Mouse (Mus musculus) olfactory bulb, adult 2 months (tissue): ENCODE measurements around the gene Fcrlb.

ENCODE experiments used
- CTCF ChIP-seq: fragments of 200-500 bp; IDR thresholded peaks from 2 replicates; pipeline ENCODE4 v1.5.1; 2012; ENCODE audit warnings: low read depth, mild to moderate bottlenecking, low read length, moderate library complexity; ENCODE audit not compliant: insufficient read depth
- POLR2A ChIP-seq: fragments of 200-500 bp; IDR thresholded peaks from 2 replicates; pipeline ENCODE4 v1.6.1; 2012; ENCODE audit warnings: mild to moderate bottlenecking, low read depth, low read length, moderate library complexity; ENCODE audit not compliant: insufficient read depth

GRCm38 (mm10) chr1:170896651-170897281 lies 16.0 kb downstream of the Fcrlb start:
- TF ChIP-seq POLR2A (no peak), CTCF (no peak)
